Mouse (Mus musculus) heart, adult 2 months (tissue): ENCODE data around the gene Aph1c.

Experiments used
- CTCF ChIP-seq: fragments of 200-600 bp; IDR thresholded peaks from 2 replicates; pipeline ENCODE4 v1.8.1; 2022; ENCODE audit warnings: antibody characterized with exemption, mild to moderate bottlenecking, moderate library complexity
- EP300 ChIP-seq: fragments of 200-500 bp; IDR thresholded peaks from 2 replicates; pipeline ENCODE4 v1.6.1; 2011; ENCODE audit warnings: low read depth, low read length, control low read depth; ENCODE audit not compliant: insufficient read depth
- POLR2A ChIP-seq: fragments of 200-500 bp; IDR thresholded peaks from 2 replicates; pipeline ENCODE4 v1.6.1; 2011; ENCODE audit warnings: mild to moderate bottlenecking, low read depth, low read length, control low read depth; ENCODE audit not compliant: insufficient read depth

GRCm38 (mm10) chr9:66864708-66865107, 30.2 kb upstream of the Aph1c start:
- TF ChIP-seq EP300, result no peak
- no peak for TF ChIP-seq POLR2A
- no peak; the same call in 1 of the 2 replicates for TF ChIP-seq CTCF
